Mouse (Mus musculus) R1 (cell line): ENCODE measurements around the gene Eef1a2.

Source experiments
- DNase-seq: peaks from one replicate; pipeline ENCODE4 v3.0.0-alpha.2; 2018; ENCODE audit warnings: low read depth, low spot score

Gene Eef1a2

GRCm38 (mm10) chr2:181133837-181134590 is 22.8 kb downstream of the Eef1a2 start:
- DNase-seq, result peak; percentile 57

GRCm38 (mm10) chr2:181130245-181130644 is 26.6 kb downstream of the Eef1a2 start:
- no peak for DNase-seq

GRCm38 (mm10) chr2:181128963-181129362 is 27.9 kb downstream of the Eef1a2 start:
- DNase-seq, result no peak

DNA sequence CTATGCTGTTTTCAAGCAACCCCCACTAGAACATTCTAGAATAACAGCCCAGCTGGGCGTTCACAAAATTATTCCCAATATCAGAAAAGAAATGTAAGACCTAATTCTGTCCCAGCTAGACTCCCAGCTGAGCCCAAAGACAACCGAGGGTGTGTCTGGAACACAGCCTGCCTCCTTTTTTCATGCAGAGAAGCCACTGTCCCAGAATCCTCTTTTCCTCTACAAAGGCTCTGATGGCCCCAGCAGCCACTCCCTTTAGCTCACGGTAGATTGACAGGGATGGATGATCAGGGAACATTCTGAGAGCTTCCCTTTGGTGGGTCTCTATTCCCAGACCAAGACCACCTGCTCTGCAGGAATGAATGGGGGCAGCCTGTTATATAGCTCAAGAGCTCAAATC is 29.0 kb downstream of the Eef1a2 start:
- DNase-seq, result peak; percentile 84

GRCm38 (mm10) chr2:181125726-181126455 is 30.9 kb downstream of the Eef1a2 start:
- DNase-seq, result peak; percentile 59

DNA sequence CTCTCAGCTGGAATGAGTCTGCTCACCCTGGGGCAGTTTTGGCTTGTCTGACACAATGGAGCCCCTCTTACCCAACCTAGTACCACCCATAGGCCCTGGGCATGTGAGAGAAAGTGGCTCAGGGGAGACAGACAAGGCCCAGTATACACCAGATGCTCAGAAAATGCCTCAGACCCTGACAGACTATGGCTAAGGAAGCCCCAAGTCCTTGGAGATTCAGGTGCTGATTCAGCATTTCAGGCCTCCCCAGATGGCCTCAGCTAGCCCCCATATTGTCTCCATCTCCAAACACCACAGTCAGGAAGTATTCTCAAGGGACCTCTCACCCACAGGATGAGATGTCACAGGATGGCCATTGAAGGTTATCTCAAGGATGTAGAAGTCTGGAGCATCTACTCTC is 34.2 kb downstream of the Eef1a2 start:
- DNase-seq, result no peak

DNA sequence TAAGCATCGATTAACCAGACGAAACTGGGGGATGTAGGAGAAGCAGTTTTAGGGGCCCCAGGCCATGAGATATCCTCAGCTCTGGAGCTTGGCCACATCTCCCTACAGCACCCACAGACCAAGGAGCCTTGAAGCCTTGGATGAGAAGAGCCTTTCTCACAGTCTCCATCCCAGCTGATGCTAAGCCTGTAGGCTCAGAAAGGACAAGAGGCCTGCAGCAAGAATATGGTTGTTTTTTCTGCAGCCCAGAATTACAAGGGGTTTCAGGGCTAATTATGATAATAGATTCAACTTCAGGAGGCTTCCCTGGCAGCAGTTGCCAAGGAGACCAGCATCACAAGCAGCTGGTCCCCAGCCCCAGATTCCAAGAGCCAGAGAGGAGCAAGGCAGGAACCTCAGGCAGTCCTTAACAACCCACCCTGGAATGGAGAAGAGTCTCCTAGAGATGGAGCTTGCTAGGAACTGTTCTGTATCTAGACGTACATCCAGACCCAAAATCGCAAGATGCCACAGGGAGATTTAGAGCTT is 35.8 kb downstream of the Eef1a2 start:
- no peak for DNase-seq

- DNase-seq, result no peak
Measured at GRCm38 (mm10) chr2:181119952-181120351, 36.9 kb downstream of the Eef1a2 start.

DNA sequence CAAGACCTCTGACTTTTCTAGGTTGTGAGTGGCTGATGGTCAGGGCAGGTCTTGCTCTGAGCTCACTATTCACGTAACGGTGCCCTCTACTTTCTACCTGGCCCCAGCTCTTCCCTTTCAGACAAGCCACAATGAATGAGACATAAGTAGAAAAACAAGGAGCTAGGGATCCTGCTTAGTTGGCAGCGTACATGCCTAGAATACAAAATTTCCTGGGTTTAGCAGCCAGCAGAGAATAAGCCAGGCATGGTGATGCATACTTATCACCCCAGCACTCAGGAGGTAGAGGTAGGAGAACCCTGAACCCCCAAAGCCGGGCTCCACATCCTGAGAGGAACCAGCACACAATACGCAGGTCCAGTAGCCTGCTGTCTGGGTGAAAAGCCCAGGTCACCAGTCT is 40.4 kb downstream of the Eef1a2 start:
- no peak for DNase-seq

DNA sequence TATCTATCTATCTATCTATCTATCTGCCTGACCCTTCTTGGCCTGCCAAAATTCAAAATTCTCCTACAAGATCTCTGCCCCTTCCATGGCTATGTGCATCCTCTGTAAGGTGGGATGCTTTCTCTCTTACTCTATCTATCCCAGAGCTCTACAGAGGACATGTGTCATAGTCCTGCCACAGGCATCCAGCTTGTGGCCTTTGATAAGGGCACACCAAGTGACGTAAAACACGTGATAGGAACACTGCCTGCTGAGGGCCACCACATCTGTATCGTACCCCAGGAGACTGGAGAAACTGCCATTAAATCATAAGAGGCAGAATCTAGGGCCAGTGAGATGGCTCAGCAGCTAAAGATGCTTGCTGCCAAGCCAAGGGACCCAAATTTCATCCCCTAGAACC is 41.4 kb downstream of the Eef1a2 start:
- DNase-seq, result no peak

- DNase-seq, result peak; percentile 23
Measured at GRCm38 (mm10) chr2:181113762-181114361, 43.0 kb downstream of the Eef1a2 start.

- DNase-seq, result no peak
Measured at GRCm38 (mm10) chr2:181111665-181112064, 45.1 kb downstream of the Eef1a2 start.

DNA sequence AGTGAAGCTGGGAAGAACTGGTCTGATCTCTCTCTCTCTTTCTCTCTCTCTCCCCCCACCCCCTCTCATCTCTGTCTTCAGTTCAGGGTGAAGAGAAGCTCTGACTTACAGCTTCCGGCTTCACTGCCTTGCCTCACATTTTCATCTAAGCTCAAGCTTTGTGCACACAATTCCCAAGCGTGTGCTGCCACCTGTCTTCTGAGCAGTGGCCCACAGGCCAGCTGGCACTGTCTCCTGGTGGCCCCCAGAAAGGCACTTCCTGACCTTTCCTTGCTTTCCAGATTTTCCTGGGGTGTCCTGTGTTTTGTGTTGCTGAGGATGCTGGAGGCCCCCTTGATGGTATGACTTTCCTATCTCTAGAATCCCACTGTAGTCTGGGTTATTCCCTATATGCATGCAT is 52.7 kb downstream of the Eef1a2 start:
- DNase-seq, result no peak

DNA sequence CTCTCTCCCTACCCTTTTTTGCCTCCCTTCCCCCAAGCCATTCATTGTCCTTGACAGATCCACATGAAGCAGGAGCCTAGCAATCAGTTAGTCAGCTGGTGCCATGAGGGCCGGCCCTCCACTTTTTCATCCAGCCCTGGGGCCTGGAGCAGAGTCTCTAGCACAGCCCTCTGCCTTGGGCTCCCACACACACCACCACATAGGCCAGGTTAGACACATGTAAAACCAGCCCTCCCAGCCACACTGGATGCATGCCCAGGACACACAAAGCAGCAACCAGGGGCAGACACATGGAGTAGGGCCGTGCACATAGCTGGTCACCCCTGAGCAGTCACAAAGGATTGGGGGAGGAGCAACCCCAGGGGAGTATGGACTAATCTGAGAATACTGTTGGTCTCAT is 54.7 kb downstream of the Eef1a2 start:
- no peak for DNase-seq

DNA sequence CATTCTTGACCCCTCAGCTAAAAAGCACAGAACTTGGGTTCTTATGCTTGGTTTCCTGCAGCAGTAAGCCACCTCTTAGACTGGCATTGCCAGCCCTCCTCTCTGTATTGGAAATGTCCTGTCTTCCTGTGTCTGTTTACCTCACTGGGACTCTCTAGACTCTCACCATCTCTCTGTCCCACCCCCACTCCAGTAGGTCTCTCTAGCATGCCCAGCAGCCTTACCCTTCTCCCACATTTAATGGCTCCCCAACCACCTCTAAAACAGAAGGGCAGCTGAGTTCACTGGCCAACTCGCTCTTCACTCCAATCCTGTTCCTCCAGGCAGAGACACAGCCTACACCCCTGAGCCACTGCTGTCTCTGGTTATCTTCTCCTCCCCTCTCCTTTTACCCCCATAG is 55.2 kb downstream of the Eef1a2 start:
- DNase-seq, result no peak

DNA sequence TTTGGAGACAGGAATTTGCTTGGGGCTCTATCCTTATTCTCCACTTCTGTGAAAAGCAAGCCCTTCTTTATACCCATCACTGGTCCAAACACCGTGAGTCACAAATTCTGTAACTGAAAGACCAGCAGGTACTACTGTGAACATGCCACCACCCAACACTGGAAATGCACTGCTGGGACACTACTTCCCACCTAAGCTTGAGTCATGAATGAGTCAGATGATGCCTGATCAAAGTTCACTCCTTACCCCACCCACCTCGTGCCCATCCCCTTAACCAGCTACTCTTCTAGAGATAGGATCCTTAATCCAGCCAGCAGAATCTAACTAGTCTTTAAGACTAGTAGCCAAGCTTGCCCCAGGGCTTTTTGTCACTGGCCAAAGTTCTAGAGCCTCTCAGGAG is 56.7 kb downstream of the Eef1a2 start:
- DNase-seq, result no peak
